Mouse (Mus musculus): ENCODE results near the gene Ncstn.

Ncstn gene

DNA sequence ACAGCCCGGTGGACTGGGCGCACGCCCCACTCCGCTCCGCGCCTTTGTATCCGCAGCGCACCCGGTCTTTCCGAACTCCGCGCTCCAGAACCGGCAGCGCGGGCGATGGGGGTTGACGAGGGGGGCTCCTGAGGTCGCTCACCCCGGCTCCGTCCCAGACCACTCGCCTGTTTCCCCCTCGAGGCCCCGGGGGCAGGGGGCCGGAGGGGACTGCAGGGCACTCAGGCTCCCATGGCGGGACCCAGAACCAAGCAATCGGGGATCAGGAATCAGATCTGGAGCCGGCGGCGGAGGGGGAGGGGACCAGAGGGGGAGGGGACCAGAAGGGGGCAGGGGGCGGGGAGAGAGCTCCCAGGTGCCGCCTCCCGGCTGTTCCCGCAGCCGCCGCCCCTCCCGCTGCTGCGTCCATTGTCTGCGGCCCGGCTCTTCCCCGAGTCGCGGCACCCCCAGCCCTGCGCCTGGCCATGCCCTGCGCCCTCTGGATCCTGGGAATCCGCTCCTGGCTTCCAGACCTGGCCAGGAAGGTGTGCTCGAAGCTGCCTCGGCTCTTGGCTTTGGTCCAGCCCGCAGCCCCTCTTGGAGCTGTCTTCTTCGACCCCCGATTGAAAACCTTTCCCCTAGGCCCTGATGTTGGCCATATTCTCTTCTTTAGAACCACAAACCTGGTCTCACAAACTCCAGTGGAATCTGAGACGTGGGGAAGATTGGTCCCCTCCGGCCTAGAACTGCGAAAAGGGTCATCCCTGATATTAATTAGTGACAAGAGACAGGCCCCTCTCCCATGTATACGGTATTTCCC lies 55.4 kb downstream of the Ncstn start:
- peak; percentile 25 to 69 for DNase-seq (ENCODE audit: low spot score in 2 of 2)

DNA sequence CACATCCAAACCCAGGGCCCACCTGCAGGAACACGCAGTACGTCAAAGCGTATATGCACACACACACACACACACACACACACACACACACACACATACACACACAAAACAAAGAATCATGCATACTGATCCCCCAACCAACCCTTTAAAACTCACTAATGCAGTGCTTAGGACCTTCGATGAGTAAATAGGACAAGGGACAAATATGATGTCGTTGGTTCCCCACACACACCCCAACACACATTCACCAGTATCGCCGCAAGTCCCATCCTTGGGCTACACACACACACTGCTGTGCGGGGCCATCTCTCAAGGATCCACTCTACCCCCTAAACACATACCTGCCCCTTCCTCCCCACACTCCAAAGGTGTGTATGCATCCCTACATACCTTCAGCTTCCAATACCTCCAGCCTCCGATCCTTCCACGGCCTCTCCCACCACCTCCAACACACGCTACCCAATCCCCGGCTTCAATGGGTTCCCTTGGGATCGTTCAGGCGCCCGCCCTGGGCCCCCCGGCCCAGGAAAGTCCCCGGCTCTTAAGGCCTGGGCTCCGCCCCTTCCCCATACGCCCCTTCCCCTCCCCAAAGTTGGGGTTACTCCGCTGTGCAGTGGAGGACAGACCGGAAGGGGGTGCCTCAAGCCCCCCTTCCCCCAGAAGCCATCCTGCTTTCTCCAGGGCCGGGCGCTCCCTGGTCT lies 56.2 kb downstream of the Ncstn start:
- DNase-seq (ENCODE audit: low spot score in 2 of 2) = no peak

DNA sequence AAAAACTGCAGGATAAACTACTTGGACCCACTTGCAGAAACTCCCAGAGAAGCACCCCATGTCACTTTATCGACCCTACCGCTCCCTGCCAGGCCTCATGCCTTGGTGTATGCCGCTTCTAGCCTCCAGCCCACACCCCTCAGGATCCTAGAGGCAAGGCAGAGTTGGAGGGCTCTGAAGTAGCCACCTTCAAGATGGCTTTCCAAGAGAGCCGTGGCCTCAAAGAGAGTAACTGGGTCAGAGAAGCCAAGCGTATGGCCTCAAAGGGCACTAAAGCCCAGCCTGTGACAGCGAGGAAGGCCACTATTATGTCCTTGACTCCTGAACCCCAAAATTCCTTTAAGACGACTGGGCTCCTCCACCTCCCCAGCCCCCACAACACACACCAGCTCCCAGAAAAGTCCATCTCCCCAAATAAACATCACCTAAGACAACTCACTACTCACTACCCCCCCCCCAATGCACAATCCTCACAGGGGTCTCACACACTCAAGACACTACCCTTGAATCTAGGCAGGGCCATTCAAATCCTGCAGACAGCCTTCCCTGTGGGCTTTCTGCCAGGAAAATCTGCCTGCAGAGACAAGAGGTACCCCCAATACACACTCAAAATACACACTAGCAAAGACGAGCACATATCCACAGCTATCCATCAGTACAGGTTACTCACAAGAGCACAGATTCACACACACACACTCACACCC lies 57.2 kb downstream of the Ncstn start:
- no peak for DNase-seq (ENCODE audit: low spot score in 2 of 2)

DNA sequence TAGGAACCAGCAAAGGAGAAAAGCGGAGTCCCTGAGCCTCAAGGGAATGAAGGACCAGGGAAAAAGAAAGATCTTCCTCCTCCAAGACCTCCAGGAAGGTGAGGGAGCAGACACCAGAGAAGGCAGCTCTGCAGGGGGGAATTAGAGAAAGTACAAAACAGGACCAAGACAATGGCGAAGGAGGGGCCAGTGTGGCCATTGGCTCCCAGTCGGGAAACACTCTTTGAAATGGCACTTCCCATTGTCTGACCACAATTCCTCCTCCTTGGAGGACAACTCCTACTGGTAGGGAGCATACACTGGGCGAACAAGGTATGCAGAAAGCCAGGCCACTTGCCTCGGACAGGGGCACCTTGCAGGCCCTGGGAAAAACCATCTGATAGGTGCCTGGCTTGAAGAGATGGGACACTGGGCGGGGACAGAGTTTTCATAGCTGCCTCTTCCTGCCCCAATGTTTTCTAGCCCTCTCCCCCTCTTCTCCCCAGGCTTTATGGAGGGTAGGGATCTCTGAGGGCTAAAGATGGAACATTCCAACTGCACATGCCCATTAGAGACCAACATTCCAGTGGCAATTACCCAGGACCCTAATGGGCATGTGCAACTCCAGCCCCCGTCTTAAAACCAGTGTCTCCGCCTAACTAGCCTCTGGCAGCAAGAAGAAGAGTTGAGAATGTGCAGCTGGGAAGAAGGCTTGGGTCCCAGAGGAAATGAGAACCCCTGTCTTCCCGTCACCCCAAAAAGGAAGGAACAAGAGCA lies 58.3 kb downstream of the Ncstn start:
- no peak for DNase-seq (ENCODE audit: low spot score in 2 of 2)

DNA sequence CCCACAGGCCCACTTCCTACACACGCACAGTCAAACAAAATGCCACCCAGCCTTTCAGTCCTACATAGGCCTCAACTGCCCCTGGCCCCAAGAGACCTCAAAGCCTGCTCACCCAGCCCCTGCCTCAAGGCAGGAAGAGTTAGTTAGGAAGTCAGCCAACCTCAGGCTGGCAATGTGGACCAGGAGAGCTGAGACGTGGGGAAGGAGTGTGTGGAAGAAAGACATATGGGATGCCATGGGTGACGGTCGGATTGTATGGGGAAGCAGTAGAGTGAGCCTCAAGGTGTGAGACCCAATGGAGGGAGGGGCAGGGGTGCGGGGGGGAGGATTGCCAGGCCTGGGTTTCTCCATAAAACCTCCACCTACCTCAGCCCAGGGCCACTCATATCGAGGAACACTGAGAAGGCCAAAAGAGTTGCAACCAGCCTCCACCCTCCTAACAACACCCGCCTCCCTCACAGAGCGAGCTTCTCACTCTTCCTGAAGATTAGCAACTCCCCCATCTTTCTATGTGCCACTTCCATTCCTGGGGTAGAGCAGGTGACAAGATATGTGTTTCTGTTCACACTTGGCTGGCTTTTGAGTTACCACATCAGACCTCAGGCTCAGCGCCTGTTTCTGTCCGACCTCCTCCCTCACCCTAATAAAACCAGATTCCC lies 62.6 kb downstream of the Ncstn start:
- DNase-seq (ENCODE audit: low spot score in 2 of 2) = no peak

DNA sequence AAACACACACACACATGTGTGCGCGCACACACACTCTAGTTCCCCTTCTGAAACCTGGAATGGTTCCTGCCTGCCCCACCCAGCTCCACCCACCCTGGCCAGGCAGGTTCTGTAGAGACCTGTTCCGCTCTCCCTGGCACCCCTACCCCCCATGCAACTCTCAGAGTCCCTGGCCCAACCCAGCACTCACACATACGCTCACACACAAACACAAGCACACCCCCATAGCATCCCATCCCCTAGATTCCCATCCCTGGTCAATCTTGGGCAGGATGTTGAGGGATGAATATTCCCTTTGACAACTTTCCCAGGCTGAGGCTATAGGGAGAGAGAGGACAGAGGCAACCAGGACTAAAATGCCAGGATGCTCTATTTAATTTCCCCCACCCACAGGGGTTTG lies 63.3 kb downstream of the Ncstn start:
- no peak for DNase-seq (ENCODE audit: low spot score in 2 of 2)

DNA sequence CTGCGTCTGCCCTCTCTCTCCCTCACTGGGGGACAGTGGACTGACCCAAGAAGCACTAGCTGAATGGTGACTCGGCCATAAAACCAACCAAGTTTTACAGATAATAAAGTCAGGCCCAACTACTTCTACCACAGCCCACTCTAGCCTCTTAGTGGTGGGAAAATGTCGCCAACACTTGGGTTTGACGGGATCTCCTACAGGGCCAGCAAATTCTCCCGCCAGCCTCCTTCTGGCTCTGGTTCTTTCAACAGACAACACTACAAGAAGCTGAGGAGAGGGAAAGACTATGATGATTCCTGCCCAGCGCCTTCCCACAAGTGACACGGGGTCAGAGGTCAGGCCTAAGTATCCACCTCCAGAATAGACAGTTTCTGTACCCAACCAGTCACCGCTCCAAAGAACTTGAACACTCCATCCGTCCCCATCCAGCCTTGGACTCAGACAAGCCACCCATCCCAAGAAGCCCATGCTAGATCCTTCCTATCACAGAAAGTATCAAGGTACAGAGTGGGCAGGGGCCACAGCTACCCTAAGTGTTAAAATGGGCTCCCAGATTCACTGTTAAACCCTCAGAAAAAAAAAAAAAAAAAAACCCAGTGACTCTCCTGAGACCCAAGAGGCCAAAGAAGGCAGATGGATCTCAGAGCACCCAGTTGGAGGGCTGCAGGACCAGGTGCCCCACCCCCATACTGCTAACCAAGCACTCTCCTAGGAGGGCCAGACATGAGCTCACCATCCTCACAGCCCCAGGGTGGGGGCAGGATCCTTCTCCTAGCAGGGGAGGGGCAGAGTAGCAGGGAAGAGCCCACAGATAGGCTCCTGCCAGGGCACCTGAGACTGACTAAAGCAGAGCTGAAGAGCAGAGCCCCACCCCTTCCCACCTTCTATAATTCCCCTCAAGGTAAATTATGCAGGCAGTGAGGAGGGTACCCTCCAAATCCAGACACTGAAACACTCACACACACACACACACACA lies 64.0 kb downstream of the Ncstn start:
- DNase-seq (ENCODE audit: low spot score in 2 of 2) = no peak

DNA sequence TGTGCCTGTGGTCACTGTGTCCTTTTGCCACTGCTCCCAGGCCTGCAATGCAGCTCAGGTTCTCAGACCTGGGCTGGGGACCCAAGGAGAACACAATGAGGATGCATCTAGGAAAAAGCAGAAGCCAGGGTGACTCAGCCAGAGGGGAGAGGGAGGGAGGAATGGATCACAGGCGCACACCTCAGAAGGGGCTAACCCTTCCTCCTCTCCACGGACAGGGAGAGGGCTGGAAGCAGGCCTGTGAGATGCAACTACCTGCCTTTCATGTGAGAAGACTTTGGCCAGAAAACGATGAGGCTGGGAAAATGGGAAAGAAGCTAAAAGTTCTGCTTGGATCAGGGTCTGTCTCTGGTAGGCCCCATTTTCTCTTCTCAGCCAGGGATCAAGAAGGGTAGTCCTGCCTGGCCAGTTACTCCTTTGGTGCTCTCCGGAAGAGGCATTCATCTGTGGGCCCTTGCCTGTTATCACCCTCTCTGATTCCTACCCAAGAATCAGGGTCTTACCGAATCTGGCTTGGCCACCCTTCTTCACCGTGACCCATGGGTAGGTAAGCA lies 65.0 kb downstream of the Ncstn start:
- no peak for DNase-seq (ENCODE audit: low spot score in 2 of 2)

DNA sequence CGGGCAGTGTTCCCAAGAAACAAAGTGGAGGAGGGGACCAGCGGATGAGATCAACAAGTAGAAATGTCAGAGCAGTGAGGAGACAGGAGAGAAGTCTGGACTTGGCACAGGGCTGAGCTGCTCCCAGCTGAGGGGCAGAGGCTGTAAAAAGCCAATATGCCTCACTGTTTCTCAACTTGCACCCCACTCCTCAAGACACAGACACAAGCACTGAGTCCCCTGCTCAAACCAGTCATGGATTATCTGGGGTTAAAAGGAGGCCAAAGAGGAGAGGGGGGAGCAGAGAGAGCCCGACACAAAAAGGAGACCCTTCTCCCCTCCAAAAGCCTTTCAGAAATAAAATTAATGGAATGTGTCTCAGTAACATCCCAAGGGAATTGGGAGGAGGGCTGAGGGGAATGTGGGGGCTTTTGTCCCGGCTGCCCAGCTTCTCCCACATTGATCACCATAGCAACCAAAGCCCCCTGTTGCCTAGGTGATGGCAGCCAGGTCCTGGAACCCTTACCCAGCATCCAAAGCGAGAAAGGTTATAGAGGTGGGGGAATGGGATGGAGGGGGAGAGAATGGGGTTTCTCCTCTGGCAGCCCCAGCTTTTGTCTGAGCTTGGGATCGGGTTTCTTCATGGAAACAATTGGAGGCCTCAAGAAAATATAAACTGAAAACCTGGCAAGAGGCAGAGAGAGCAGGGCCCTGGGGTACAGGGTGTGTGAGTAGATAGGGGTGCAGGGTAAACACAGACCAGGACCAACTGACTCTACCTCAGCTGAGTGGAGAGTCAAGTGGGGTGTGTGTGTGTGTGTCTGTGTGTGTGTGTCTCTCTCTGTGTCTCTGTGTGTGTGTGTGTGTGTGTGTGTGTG lies 65.7 kb downstream of the Ncstn start:
- DNase-seq (ENCODE audit: low spot score in 2 of 2) = no peak

DNA sequence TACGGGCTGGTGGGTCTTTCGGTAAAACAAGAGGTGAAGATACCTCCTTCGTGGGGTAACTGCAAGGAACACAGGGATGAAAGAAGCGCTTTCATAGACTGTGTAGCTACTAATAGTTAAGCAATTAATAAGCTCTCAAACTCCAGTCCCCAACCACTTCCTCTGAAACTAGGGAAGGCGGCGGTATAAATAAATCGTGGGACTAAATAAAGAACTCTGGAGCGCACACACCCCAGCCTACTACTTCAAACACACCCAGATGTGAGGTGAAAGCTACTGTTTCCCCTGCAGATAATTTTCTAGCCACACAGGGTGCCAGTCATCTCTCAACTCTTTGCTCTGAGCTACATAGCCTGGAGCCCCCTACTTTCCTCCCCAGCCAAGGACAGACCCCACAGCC lies 66.6 kb downstream of the Ncstn start:
- no peak for DNase-seq (ENCODE audit: low spot score in 2 of 2)
